Mouse (Mus musculus): Measurements from ENCODE around the gene Arl13a. TPM values are rescaled to one million over a fixed set of nuclear protein-coding genes. Genes with fewer than 3 reads are reported as not detected.
"Not testable (repeated sequence)": the region's sequence is repeated elsewhere in the genome, so short reads cannot be mapped to it uniquely, and the experiment has no call there.

Gene Arl13a
- not detected in 2 replicates for polyA plus RNA-seq (2015; fragmentation: Nextera tagmentation; extraction: Ambion mirVana)

DNA sequence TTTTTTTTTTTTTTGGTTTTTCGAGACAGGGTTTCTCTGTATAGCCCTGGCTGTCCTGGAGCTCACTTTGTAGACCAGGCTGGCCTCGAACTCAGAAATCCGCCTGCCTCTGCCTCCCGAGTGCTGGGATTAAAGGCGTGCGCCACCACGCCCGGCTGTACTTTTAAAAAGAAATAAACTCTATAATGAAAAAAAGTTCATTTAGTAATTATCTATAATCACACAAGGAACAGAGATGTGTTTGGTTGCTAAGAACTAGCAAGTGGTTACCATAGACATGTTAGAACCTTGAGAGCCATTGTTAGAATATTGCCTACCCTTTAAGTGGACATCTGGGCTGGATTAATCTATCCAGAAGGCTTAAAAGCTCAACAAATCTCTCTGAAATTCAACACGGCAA is at the start of gene Arl13a:
Gene Arl13a (plus strand): TSS at position 301 of the 400 bp plus-strand sequence.
- not testable (repeated sequence) for H3K9ac ChIP-seq (ENCODE audit: low read length); H3K27ac ChIP-seq (ENCODE audit: low read length); H3K27me3 ChIP-seq (ENCODE audit: control insufficient read depth, insufficient read depth, low read length); H3K4me1 ChIP-seq (ENCODE audit: control insufficient read depth, insufficient read depth, low read length); H3K36me3 ChIP-seq (ENCODE audit: control insufficient read depth, insufficient read depth, low read length); H3K9me3 ChIP-seq (replicated peaks; ENCODE audit: control insufficient read depth, low read length); H3K4me2 ChIP-seq (ENCODE audit: low read depth, low read length); H3K4me3 ChIP-seq (replicated peaks; ENCODE audit: low read length); ATAC-seq (ENCODE audit: insufficient read depth, low FRiP score)
- WGBS, result 87% methylated on average over 8 of the region's 9 CpGs

DNA sequence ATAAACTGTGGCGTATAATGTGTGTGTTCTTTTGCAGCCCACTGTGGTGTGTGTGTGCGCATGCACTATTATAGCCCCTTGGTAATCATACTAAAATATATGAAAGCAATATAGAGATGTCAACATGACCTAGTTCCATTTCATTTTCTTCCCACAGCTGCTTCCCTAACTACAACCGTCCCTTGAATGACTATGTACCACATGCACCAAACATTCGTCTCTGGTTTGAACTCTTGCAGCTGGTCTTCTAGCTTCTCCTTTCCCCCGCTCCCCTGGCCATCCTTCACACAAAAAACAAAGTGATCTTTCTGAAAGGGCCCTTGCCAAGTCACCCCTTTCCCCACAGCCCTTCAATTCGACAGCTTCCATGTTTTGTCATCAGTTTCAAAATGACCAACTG is 47.3 kb upstream of the Arl13a start:
- Histone ChIP-seq H3K4me3 (replicated peaks; ENCODE audit: low read length) (no peak overlapping the region), H3K36me3 (ENCODE audit: control insufficient read depth, insufficient read depth, low read length) (no peaks in the 10 kb centered on the region), H3K4me2 (ENCODE audit: low read depth, low read length) (no peak overlapping the region), H3K4me1 (ENCODE audit: control insufficient read depth, insufficient read depth, low read length) (no peaks in the 10 kb centered on the region), H3K27ac (ENCODE audit: low read length) (no peak overlapping the region), H3K27me3 (ENCODE audit: control insufficient read depth, insufficient read depth, low read length) (no peaks in the 10 kb centered on the region; the same call in 1 of the 2 replicates), H3K9me3 (replicated peaks; ENCODE audit: control insufficient read depth, low read length) (no peaks in the 10 kb centered on the region), H3K9ac (ENCODE audit: low read length) (no peak overlapping the region)
- 66% methylated on average over 6 of the region's 6 CpGs for WGBS
- ATAC-seq (ENCODE audit: insufficient read depth, low FRiP score), result no peak

GRCm38 (mm10) chrX:134141551-134141950 is 45.8 kb upstream of the Arl13a start:
- H3K27ac ChIP-seq (ENCODE audit: low read length), result no peak overlapping the region
- no peaks in the 10 kb centered on the region; the same call in 1 of the 2 replicates for H3K27me3 ChIP-seq (ENCODE audit: control insufficient read depth, insufficient read depth, low read length)
- no peaks in the 10 kb centered on the region for H3K4me1 ChIP-seq (ENCODE audit: control insufficient read depth, insufficient read depth, low read length)
- no peaks in the 10 kb centered on the region for H3K9me3 ChIP-seq (replicated peaks; ENCODE audit: control insufficient read depth, low read length)
- H3K36me3 ChIP-seq (ENCODE audit: control insufficient read depth, insufficient read depth, low read length), result no peaks in the 10 kb centered on the region
- H3K9ac ChIP-seq (ENCODE audit: low read length), result no peak overlapping the region
- H3K4me2 ChIP-seq (ENCODE audit: low read depth, low read length), result no peak overlapping the region
- 65% methylated on average over 1 of the region's 1 CpGs for WGBS
- H3K4me3 ChIP-seq (replicated peaks; ENCODE audit: low read length), result no peak overlapping the region
- ATAC-seq (ENCODE audit: insufficient read depth, low FRiP score), result no peak

- H3K27ac ChIP-seq (ENCODE audit: low read length), result no peak overlapping the region
- no peaks in the 10 kb centered on the region; the same call in 1 of the 2 replicates for H3K27me3 ChIP-seq (ENCODE audit: control insufficient read depth, insufficient read depth, low read length)
- no peaks in the 10 kb centered on the region for H3K36me3 ChIP-seq (ENCODE audit: control insufficient read depth, insufficient read depth, low read length)
- H3K4me3 ChIP-seq (replicated peaks; ENCODE audit: low read length), result no peak overlapping the region
- no peaks in the 10 kb centered on the region for H3K9me3 ChIP-seq (replicated peaks; ENCODE audit: control insufficient read depth, low read length)
- 72% methylated on average over 4 of the region's 4 CpGs for WGBS
- H3K9ac ChIP-seq (ENCODE audit: low read length), result no peak overlapping the region
- ATAC-seq (ENCODE audit: insufficient read depth, low FRiP score), result no peak
- no peaks in the 10 kb centered on the region for H3K4me1 ChIP-seq (ENCODE audit: control insufficient read depth, insufficient read depth, low read length)
- no peak overlapping the region for H3K4me2 ChIP-seq (ENCODE audit: low read depth, low read length)
Observed at GRCm38 (mm10) chrX:134141986-134142385, 45.3 kb upstream of the Arl13a start.

DNA sequence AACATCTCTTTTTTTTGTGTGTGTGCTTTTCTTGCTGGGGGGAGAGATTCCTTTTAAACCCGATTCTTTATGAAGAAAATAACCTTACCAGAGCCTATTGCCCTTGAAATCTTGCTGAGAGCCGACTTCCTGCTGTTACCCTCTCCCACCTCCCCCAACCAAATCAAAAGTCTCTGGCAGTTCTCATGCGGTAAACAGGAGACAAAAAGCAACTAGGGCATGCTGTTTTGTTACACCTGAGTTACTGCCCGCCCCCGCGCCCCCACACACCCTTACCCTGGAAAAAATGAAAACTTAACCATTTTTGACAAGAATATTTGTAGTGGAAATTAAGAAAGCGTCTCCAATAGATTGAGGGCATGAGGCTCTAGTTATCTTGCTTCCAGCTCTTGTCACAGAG is 29.1 kb upstream of the Arl13a start:
- Histone ChIP-seq H3K4me1 (ENCODE audit: control insufficient read depth, insufficient read depth, low read length) (no peaks in the 10 kb centered on the region), H3K36me3 (ENCODE audit: control insufficient read depth, insufficient read depth, low read length) (no peaks in the 10 kb centered on the region), H3K4me3 (replicated peaks; ENCODE audit: low read length) (no peak overlapping the region), H3K27ac (ENCODE audit: low read length) (no peak overlapping the region), H3K9ac (ENCODE audit: low read length) (no peak overlapping the region), H3K9me3 (replicated peaks; ENCODE audit: control insufficient read depth, low read length) (no peaks in the 10 kb centered on the region), H3K27me3 (ENCODE audit: control insufficient read depth, insufficient read depth, low read length) (no peaks in the 10 kb centered on the region), H3K4me2 (ENCODE audit: low read depth, low read length) (no peak overlapping the region)
- ATAC-seq (ENCODE audit: insufficient read depth, low FRiP score), result no peak
- WGBS, result 48% methylated on average over 7 of the region's 7 CpGs

GRCm38 (mm10) chrX:134160442-134160841 is 26.9 kb upstream of the Arl13a start:
- no peak for ATAC-seq (ENCODE audit: insufficient read depth, low FRiP score)
- Histone ChIP-seq H3K4me2 (ENCODE audit: low read depth, low read length) (no peak overlapping the region), H3K4me1 (ENCODE audit: control insufficient read depth, insufficient read depth, low read length) (no peaks in the 10 kb centered on the region), H3K9ac (ENCODE audit: low read length) (no peak overlapping the region), H3K4me3 (replicated peaks; ENCODE audit: low read length) (no peak overlapping the region), H3K36me3 (ENCODE audit: control insufficient read depth, insufficient read depth, low read length) (no peaks in the 10 kb centered on the region), H3K27ac (ENCODE audit: low read length) (no peak overlapping the region), H3K27me3 (ENCODE audit: control insufficient read depth, insufficient read depth, low read length) (no peaks in the 10 kb centered on the region), H3K9me3 (replicated peaks; ENCODE audit: control insufficient read depth, low read length) (no peaks in the 10 kb centered on the region)
- WGBS, result 84% methylated on average over 2 of the region's 2 CpGs

GRCm38 (mm10) chrX:134162043-134162720 is 25.1 kb upstream of the Arl13a start, which contains the start of gene Xkrx:
TSS of gene Xkrx (minus strand) at chrX:134162076.
- no peak for ATAC-seq (ENCODE audit: insufficient read depth, low FRiP score)

GRCm38 (mm10) chrX:134162826-134163225 is 24.5 kb upstream of the Arl13a start:
- no peaks in the 10 kb centered on the region for H3K27me3 ChIP-seq (ENCODE audit: control insufficient read depth, insufficient read depth, low read length)
- H3K4me2 ChIP-seq (ENCODE audit: low read depth, low read length), result peak overlapping the region; percentile 42
- no peaks in the 10 kb centered on the region for H3K4me1 ChIP-seq (ENCODE audit: control insufficient read depth, insufficient read depth, low read length)
- no peaks in the 10 kb centered on the region for H3K9me3 ChIP-seq (replicated peaks; ENCODE audit: control insufficient read depth, low read length)
- H3K4me3 ChIP-seq (replicated peaks; ENCODE audit: low read length), result peak overlapping the region; percentile 15
- no peak for ATAC-seq (ENCODE audit: insufficient read depth, low FRiP score)
- no peak overlapping the region for H3K9ac ChIP-seq (ENCODE audit: low read length)
- H3K36me3 ChIP-seq (ENCODE audit: control insufficient read depth, insufficient read depth, low read length), result no peaks in the 10 kb centered on the region
- no peak overlapping the region for H3K27ac ChIP-seq (ENCODE audit: low read length)
- WGBS, result 17% methylated on average over 11 of the region's 11 CpGs

More at GRCm38 (mm10) chrX:134162043-134162720, 25.1 kb upstream of the Arl13a start, which contains the start of gene Xkrx:
- Histone ChIP-seq H3K9ac (ENCODE audit: low read length) (no peak within 1 kb of the TSS), H3K27ac (ENCODE audit: low read length) (no peak within 1 kb of the TSS), H3K9me3 (replicated peaks; ENCODE audit: control insufficient read depth, low read length) (no peaks in the 10 kb centered on the region), H3K4me3 (replicated peaks; ENCODE audit: low read length) (peak within 1 kb of the TSS; percentile 15), H3K36me3 (ENCODE audit: control insufficient read depth, insufficient read depth, low read length) (no peaks in the 10 kb centered on the region), H3K4me2 (ENCODE audit: low read depth, low read length) (peak within 1 kb of the TSS; percentile 42), H3K4me1 (ENCODE audit: control insufficient read depth, insufficient read depth, low read length) (no peaks in the 10 kb centered on the region), H3K27me3 (ENCODE audit: control insufficient read depth, insufficient read depth, low read length) (no peaks in the 10 kb centered on the region)
- WGBS, result 26% methylated on average over 16 of the region's 16 CpGs

GRCm38 (mm10) chrX:134163484-134163883 is 23.8 kb upstream of the Arl13a start:
- no peaks in the 10 kb centered on the region for H3K36me3 ChIP-seq (ENCODE audit: control insufficient read depth, insufficient read depth, low read length)
- H3K27ac ChIP-seq (ENCODE audit: low read length), result no peak overlapping the region
- H3K4me3 ChIP-seq (replicated peaks; ENCODE audit: low read length), result no peak overlapping the region
- 61% methylated on average over 4 of the region's 4 CpGs for WGBS
- no peaks in the 10 kb centered on the region for H3K4me1 ChIP-seq (ENCODE audit: control insufficient read depth, insufficient read depth, low read length)
- ATAC-seq (ENCODE audit: insufficient read depth, low FRiP score), result no peak
- H3K27me3 ChIP-seq (ENCODE audit: control insufficient read depth, insufficient read depth, low read length), result no peaks in the 10 kb centered on the region
- H3K9me3 ChIP-seq (replicated peaks; ENCODE audit: control insufficient read depth, low read length), result no peaks in the 10 kb centered on the region
- no peak overlapping the region for H3K4me2 ChIP-seq (ENCODE audit: low read depth, low read length)
- no peak overlapping the region for H3K9ac ChIP-seq (ENCODE audit: low read length)
